Mouse (Mus musculus) brown adipose tissue, adult 24 weeks (tissue): ENCODE results near the gene Fzr1. TPM values are rescaled to one million over a fixed set of nuclear protein-coding genes. Genes with fewer than 3 reads are reported as not detected.

Source experiments
- H3K27ac ChIP-seq: fragments of 200-500 bp; replicated peaks from 2 replicates; pipeline ENCODE4 v1.5.1; 2012; ENCODE audit warnings: low read depth, mild to moderate bottlenecking, low read length
- H3K4me1 ChIP-seq: fragments of 200-500 bp; 2 replicates; pipeline ENCODE4 v1.6.1; 2012; ENCODE audit warnings: low read length, mixed read lengths; ENCODE audit not compliant: control insufficient read depth, insufficient read depth, insufficient read length
- H3K4me3 ChIP-seq: fragments of 200-500 bp; 2 replicates; pipeline ENCODE4 v1.5.1; 2012; ENCODE audit warnings: low read depth, mild to moderate bottlenecking, low read length, moderate library complexity; ENCODE audit not compliant: insufficient read depth
- polyA plus RNA-seq: library from polyadenylated mRNA; stranded (reverse); fragments of >200 nt; gene quantifications from 2 replicates; pipeline ENCODE4 v1.2.4, GENCODE M21; 2012; ENCODE audit not compliant: missing spikeins, insufficient read depth, insufficient read length

Fzr1 gene
- polyA plus RNA-seq, 1 experiment = 9.3 TPM

- Histone ChIP-seq H3K27ac (no peak overlapping the region), H3K4me1 (peaks cover 3% of the 10 kb centered on the region; the same call in 1 of the 2 replicates), H3K4me3 (peak overlapping the region; percentile 34)
These were observed 31.8 kb downstream of the Fzr1 start for GRCm38 (mm10) chr10:81346453-81347067.

GRCm38 (mm10) chr10:81345162-81345534 is 33.2 kb downstream of the Fzr1 start:
- no peak overlapping the region for H3K4me3 ChIP-seq
- peaks cover 3% of the 10 kb centered on the region; the same call in 1 of the 2 replicates for H3K4me1 ChIP-seq

DNA sequence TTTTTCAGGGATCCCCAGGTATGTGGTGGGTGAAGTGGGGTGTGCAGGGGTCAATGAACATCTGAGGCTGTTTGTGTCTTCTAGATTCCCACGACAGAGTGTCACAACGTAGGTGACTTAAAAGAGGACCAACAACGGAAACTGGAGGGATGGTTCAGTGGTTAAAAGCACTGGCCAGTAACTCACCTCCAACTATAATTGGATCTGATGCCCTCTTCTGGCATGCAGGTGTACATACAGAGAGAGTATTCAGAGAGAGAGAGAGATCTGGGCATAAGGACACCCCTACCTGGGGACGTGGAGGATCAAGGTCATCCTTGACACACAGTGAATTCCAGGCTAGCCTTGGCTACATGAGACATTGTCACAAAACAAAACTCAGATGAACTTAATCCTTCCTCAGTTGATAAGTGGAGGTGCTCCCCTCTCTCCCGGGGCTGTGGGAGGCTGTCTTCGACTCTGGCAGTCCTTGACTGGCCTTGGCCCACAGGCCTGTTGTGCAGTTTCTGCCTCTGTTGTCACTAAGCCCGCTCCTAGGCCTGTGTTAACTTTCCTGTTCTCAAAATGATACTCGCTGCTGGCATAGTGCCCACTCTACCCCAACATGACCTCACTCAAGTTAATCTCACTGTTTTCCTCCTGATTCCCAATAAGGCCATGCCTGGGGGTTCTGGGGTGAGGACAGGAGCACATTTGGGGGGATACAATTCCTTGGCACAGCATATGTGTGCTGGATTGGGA is 33.7 kb downstream of the Fzr1 start:
- Histone ChIP-seq H3K27ac (no peak overlapping the region), H3K4me3 (no peak overlapping the region), H3K4me1 (peaks cover 2% of the 10 kb centered on the region; the same call in 1 of the 2 replicates)

More at GRCm38 (mm10) chr10:81345162-81345534, 33.2 kb downstream of the Fzr1 start:
- no peak overlapping the region for H3K27ac ChIP-seq

DNA sequence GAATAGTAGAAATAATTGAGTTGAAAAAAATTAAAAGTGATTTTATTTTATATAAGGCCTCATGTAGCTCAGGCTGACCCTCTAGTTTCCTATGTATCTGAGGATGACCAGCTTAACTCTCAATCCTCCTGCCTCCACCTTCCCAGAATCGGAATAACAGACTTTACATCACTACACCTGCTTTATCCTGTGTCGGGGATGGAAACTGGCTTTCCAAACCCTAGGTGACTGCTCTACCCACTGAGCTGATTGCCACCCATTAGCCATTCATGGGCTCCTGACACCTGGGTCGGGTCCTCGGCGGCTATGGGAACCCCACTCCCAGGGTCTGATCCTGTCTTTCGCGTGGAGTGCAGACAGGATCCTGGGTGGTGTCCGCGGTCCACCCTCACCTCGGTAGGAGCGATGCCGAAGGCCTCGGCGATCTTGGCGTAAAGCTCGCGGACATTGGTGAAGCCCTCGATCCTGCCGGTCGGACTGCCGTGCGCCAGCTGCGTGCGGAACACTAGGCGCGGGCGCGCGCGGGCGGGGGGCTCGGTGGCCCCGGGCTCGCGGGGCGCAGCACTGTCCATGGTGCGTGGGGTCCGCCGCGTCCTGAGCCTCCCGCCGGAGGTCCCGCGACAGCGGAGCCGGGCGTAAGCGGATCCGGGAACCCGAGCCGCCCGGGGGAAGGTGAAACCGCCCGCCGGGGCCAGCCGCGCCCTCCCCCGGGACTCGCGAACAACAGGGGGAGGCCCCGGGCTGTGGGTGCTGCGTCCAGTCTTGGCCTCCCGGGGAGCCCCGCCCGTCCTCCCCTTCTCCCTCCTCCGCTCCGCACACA is 35.4 kb downstream of the Fzr1 start, which contains the start of gene Gipc3:
TSS of gene Gipc3 (minus strand) at position 581 of the 820 bp plus-strand sequence.
- no peaks in the 10 kb centered on the region; the same call in 1 of the 2 replicates for H3K4me1 ChIP-seq
- H3K27ac ChIP-seq = no peak within 1 kb of the TSS
- peak within 1 kb of the TSS; percentile 63 for H3K4me3 ChIP-seq

DNA sequence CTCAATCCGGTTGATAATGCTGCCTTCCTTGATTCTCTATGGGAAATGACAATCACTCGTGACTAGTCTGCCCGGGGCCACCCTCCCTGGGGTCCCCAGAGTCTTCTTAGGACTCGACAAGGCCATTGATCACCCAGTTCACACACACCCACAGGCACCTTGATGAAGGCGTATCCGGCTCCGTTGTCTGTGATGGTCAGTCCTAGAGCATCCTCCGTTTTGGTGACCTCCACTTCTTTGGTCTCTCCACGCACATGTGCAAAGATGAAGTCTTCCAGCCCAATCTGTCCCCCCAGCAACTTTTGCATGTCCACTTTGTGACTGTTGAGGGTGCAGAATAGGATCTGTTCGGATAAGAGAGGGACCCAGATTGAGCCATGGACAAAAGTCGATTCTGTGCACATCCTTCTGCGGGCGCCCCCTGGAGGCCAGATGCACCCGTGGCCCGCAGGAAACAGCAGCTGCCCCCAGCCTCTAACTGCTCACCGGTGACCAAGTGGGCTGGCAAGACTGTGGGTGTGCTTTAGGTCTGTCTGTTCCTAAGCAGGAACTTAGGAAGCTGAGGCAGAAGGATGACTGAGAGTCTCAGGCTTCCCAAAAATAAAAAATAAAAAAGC is 36.9 kb downstream of the Fzr1 start:
- no peaks in the 10 kb centered on the region for H3K4me1 ChIP-seq
- H3K27ac ChIP-seq = no peak overlapping the region
- H3K4me3 ChIP-seq = no peak overlapping the region

GRCm38 (mm10) chr10:81340551-81341332 is 37.6 kb downstream of the Fzr1 start:
- no peak overlapping the region for H3K27ac ChIP-seq
- H3K4me1 ChIP-seq = no peaks in the 10 kb centered on the region
- no peak overlapping the region for H3K4me3 ChIP-seq

DNA sequence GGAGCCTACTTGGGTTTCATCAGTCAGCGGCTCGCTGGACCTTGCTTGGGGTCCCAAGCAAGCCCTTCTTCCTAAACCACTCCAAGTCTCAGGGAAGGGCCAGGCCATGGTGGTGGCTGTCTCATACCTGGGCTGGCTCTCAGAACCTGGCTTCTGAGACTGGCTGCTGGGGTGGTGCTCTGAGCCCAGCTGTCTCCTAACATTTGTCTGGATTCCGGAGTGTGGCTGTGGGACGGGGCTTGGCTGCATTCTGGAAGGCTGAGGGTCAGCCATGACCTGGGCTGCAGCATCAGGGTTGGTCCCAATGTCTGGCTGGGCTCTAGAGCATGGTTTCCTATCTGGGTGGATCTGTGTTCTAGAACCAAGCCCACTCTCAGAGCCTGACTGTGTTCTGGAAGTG is 41.8 kb downstream of the Fzr1 start:
- H3K27ac ChIP-seq = no peak overlapping the region
- no peak overlapping the region for H3K4me3 ChIP-seq
- H3K4me1 ChIP-seq = no peaks in the 10 kb centered on the region

DNA sequence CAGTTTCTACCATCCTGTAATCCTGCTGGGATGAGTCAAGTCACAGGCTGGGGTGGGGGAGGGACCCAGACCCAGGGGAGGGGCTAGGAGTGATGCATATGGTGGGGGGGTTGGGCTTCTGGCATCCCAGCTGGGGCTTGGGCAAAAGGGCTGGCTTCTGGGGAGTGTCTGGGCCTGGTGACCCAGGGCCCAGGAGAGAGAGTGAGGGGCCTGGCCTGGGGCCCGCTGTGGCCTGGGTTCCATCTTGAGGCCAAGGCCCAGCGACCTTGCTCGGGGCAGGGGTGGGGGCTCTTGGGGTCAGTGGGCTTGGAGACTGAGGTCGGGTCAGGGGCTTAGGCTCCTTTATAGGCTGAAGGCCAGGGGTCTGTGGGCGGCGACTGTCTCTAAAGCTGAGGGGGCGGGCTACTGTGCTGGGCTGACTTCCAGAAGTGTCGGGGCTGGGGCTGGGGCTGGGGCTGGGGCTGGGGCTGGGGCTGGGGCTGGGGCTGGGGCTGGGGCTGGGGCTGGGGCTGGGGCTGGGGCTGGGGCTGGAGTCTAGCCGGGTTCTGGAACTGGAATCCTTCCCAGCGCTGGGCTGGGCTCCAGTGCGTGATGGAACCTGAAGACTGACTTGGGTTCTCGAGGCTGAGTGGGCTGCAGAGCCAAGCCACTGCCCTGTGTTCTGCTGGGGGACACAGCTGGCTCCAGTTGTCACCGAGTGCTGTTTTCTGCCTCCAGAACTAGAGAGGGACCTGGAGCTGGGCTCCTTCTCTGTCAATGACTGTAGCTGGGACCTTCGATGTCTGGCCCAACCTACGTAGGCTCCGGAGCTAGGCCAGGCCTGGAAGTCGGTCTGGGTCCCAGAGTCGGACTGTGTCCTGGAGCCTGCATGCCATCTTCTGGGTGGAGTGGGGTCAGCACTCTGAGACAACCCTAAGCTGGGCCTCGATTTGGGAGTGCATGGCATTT is 42.6 kb downstream of the Fzr1 start:
- no peak overlapping the region for H3K27ac ChIP-seq
- H3K4me3 ChIP-seq = no peak overlapping the region

DNA sequence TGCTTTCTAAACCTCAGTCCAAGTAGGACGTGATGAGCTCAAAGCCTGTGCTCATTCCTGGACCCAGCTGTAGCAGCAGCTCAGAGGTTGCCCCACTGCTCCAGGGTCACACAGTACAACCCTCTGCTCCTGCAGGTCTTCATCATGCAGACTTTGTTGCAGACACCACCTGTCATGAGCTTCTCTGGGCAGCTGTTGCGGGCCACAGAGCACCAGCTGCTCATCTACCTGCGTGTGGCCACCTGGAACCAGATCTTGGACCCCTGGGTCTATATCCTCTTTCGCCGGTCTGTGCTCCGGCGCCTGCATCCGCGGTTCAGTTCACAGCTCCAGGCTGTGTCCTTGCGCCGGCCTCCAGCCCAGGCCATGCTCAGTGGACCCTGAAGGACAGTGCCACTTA is 44.0 kb downstream of the Fzr1 start:
- H3K27ac ChIP-seq = no peak overlapping the region
- H3K4me1 ChIP-seq = peaks cover 11% of the 10 kb centered on the region
- no peak overlapping the region for H3K4me3 ChIP-seq

More for the DNA sequence above, 42.6 kb downstream of the Fzr1 start:
- no peaks in the 10 kb centered on the region for H3K4me1 ChIP-seq

DNA sequence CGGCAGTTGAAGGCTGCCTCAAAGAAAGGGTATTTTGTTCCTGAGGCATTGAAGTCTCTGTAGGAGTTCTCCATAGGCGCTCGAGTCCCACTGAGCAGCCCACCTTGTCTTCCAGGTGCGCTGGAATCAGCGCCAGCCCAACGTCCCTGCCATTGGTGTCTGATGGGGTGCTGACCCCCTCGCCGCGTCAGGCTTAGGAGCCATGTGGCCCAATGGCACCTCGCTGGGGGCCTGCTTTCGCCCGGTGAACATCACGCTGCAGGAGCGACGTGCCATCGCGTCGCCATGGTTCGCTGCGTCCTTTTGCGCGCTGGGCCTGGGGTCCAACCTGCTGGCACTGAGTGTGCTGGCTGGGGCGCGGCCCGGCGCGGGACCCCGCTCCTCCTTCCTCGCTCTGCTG is 46.0 kb downstream of the Fzr1 start:
- H3K4me1 ChIP-seq = peaks cover 26% of the 10 kb centered on the region
- no peak overlapping the region for H3K4me3 ChIP-seq
- no peak overlapping the region for H3K27ac ChIP-seq

DNA sequence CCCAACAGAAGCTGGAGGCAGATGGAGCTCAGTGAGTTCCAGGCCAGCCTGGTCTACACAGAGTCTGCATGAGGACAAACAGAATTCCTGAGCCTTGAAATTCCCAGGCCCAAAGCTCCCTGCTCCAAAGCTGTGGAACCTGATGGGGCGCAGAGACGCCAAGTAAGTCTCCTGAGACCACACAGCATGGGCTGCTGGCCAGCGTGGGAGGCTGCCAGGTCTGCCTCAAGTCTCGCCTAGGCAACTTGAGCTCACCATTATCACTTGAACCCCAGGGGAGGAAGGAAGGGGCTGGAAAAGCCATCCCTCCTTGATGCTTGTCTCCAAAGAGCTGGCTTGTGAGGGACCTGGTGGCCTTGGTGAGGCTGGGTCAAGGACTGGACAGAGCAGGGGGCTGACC is 48.3 kb downstream of the Fzr1 start:
- Histone ChIP-seq H3K27ac (peak overlapping the region; percentile 29; the same call in 1 of the 2 replicates), H3K4me3 (no peak overlapping the region), H3K4me1 (peaks cover 30% of the 10 kb centered on the region)

- no peak overlapping the region for H3K4me3 ChIP-seq
- peak overlapping the region; percentile 64 for H3K27ac ChIP-seq
- H3K4me1 ChIP-seq = peaks cover 30% of the 10 kb centered on the region
These were observed 48.9 kb downstream of the Fzr1 start for GRCm38 (mm10) chr10:81329194-81329975.

DNA sequence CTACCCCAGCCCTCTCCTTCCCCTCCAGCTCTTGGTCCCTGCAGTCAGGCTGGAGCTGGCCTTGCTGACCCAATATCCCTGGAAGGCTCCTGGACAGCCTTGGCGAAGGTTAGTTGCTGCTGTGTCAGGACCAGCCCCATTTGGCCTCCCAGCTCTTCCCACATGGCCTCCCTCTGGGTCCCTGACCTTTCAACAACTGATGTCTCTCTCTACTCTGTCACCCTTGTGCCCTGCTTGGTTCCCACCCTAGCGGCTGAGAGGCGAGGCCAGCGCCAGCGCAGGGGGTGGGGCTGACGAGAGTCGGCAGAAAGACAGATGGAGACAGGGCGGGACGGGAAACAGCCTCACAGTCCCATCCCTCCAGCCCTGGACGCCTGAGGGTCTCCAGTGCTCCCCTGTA is 49.9 kb downstream of the Fzr1 start, which contains the start of gene Tbxa2r:
TSS of gene Tbxa2r (plus strand) at position 346 of the 400 bp plus-strand sequence.
- no peak within 1 kb of the TSS for H3K4me3 ChIP-seq

More for the DNA sequence above, 49.9 kb downstream of the Fzr1 start, which contains the start of gene Tbxa2r:
- peaks cover 30% of the 10 kb centered on the region for H3K4me1 ChIP-seq
- peak within 1 kb of the TSS; percentile 64 for H3K27ac ChIP-seq
